Mouse (Mus musculus): Measurements from ENCODE around the gene Trpc7. TPM values are rescaled to one million over a fixed set of nuclear protein-coding genes. Genes with fewer than 3 reads are reported as not detected.

The Trpc7 gene
- polyA plus RNA-seq (2012; fragmentation: generic; extraction: Trizol): not detected

GRCm38 (mm10) chr13:56895893-56896292 is at the start of gene Trpc7:
TSS of gene Trpc7 (minus strand) at chr13:56895993.

GRCm38 (mm10) chr13:56753192-56753951 is 142.4 kb downstream of the Trpc7 start, which contains the start of gene Gm45623:
TSS of gene Gm45623 (minus strand) at chr13:56753827.

Other genes starting within 250 kb of the Trpc7 start
- 10 to 100 TPM in 1 of 2 experiments, 1 to 10 TPM in 1; 1.6 to 13.9 TPM for gene Smad5, start 193.0 kb downstream of the Trpc7 start, polyA plus RNA-seq (2012; fragmentation: generic; extraction: Trizol)
- gene Gm45623, start 142.2 kb downstream of the Trpc7 start, polyA plus RNA-seq (2012; fragmentation: generic; extraction: Trizol): under 1 TPM in 1 of 2 experiments, not detected in 1; 0.06 TPM